Mouse (Mus musculus) spleen, adult 2 months (tissue): ENCODE measurements around the gene Taok3.
A peak's percentile ranks its signal among the peaks of the same experiment; 100 is the strongest.

Experiments used
- CTCF ChIP-seq: fragments of 200-500 bp; IDR thresholded peaks from 2 replicates; pipeline ENCODE4 v1.5.1; 2011; ENCODE audit warnings: mild to moderate bottlenecking, inconsistent platforms; ENCODE audit not compliant: insufficient read depth, insufficient read length, insufficient replicate concordance; ENCODE audit errors: extremely low read depth
- POLR2A ChIP-seq: fragments of 200-500 bp; IDR thresholded peaks from 2 replicates; pipeline ENCODE4 v1.6.1; 2011; ENCODE audit warnings: low read depth, low read length, inconsistent platforms

GRCm38 (mm10) chr5:117133446-117134065 is 13.6 kb downstream of the Taok3 start:
- no peak for TF ChIP-seq CTCF
- peak; percentile 88 for TF ChIP-seq POLR2A
